Mouse (Mus musculus): ENCODE data around the gene Zdhhc13. TPM values are rescaled to one million over a fixed set of nuclear protein-coding genes. Genes with fewer than 3 reads are reported as not detected.

Gene Zdhhc13
- total RNA-seq, 2 experiments from 2014 or later: 2.5 to 4.8 TPM

GRCm38 (mm10) chr7:48870579-48871180, 81.9 kb downstream of the Zdhhc13 start:
- intact Hi-C loops (cut with DNase I): no loop called here
- DNase-seq: no peak

GRCm38 (mm10) chr7:48871292-48871691, 82.5 kb downstream of the Zdhhc13 start:
- DNase-seq: no peak
- intact Hi-C loops (cut with DNase I): no loop called here

GRCm38 (mm10) chr7:48875096-48875495, 86.3 kb downstream of the Zdhhc13 start:
- no peak for DNase-seq
- intact Hi-C loops (cut with DNase I): loop anchor here (5.0 kb wide), 2 partner anchors 68 to 123 kb away; no protein-coding TSS in a partner anchor

GRCm38 (mm10) chr7:48876526-48876925, 87.7 kb downstream of the Zdhhc13 start:
- no peak for DNase-seq
- intact Hi-C loops (cut with DNase I): loop anchor here (5.0 kb wide), 2 partner anchors 69 to 124 kb away; no protein-coding TSS in a partner anchor

Other genes starting within 250 kb of the Zdhhc13 start
- gene Mrgprb2, start 230.9 kb upstream of the Zdhhc13 start, total RNA-seq (2021): under 1 TPM in 1 of 2 experiments, not detected in 1; 0.13 TPM
- gene Mrgprb3, start 145.2 kb upstream of the Zdhhc13 start, total RNA-seq (2021): not detected
- 100 to 1,000 TPM in 1 of 2 experiments, 10 to 100 TPM in 1; 57.7 to 182 TPM for gene Csrp3, start 59.0 kb downstream of the Zdhhc13 start, total RNA-seq (2021)
- gene E2f8, start 92.6 kb downstream of the Zdhhc13 start, total RNA-seq (2021): under 1 TPM; 0.25 to 0.84 TPM
- 10 to 100 TPM; 21.8 to 23.9 TPM for gene Nav2, start 119.7 kb downstream of the Zdhhc13 start, total RNA-seq (2021)